Mouse (Mus musculus) forebrain, postnatal 0 days (tissue): ENCODE data around the gene Lrg1. TPM values are rescaled to one million over a fixed set of nuclear protein-coding genes. Genes with fewer than 3 reads are reported as not detected.
"Not testable (repeated sequence)": the region's sequence is repeated elsewhere in the genome, so short reads cannot be mapped to it uniquely, and the experiment has no call there.

ENCODE experiments used
- ATAC-seq: fragments of 200-750 bp; cut with Nextera tagmentation; 2 replicates; pipeline ENCODE4 v1.8.0; 2017; ENCODE audit warnings: mild to moderate bottlenecking, moderate library complexity
- DNase-seq: peaks from one replicate; pipeline ENCODE4 v3.0.0-alpha.2; 2015
- H3K27ac ChIP-seq: fragments of 300-500 bp; sonication (generic); 2 replicates; pipeline ENCODE4 v1.5.1; 2014; ENCODE audit warnings: low read depth, mild to moderate bottlenecking, antibody characterized with exemption, low read length, moderate library complexity, mixed read lengths
- H3K27me3 ChIP-seq: fragments of 300-500 bp; sonication (generic); 2 replicates; pipeline ENCODE4 v1.6.1; 2014; ENCODE audit warnings: mild to moderate bottlenecking, low read length, mixed read lengths; ENCODE audit not compliant: insufficient read depth
- H3K36me3 ChIP-seq: fragments of 300-500 bp; sonication (generic); 2 replicates; pipeline ENCODE4 v1.6.1; 2014; ENCODE audit warnings: mild to moderate bottlenecking, moderate library complexity; ENCODE audit not compliant: insufficient read depth
- H3K4me1 ChIP-seq: fragments of 300-500 bp; sonication (generic); 2 replicates; pipeline ENCODE4 v1.6.1; 2014; ENCODE audit warnings: antibody characterized with exemption; ENCODE audit not compliant: insufficient read depth
- H3K4me2 ChIP-seq: fragments of 300-500 bp; sonication (generic); 2 replicates; pipeline ENCODE4 v1.6.1; 2014; ENCODE audit warnings: low read depth, mild to moderate bottlenecking, moderate library complexity
- H3K4me3 ChIP-seq: fragments of 300-500 bp; sonication (generic); 2 replicates; pipeline ENCODE4 v1.5.1; 2014; ENCODE audit warnings: low read depth, low read length, mixed read lengths
- H3K9ac ChIP-seq: fragments of 300-500 bp; sonication (generic); 2 replicates; pipeline ENCODE4 v1.6.1; 2014; ENCODE audit warnings: mild to moderate bottlenecking
- H3K9me3 ChIP-seq: fragments of 300-500 bp; sonication (generic); 2 replicates; pipeline ENCODE4 v1.6.1; 2016; ENCODE audit warnings: low read length
- CTCF ChIP-seq: sonication (generic); IDR thresholded peaks from 2 replicates; pipeline ENCODE4 v1.5.1; 2016; ENCODE audit warnings: antibody characterized with exemption, control low read depth, low read depth
- WGBS: fragments of 180-500 bp; shearing (Covaris S2); extraction: QIAGEN DNeasy Blood & Tissue Kit; methylation state at CpG from one replicate; pipeline ENCODE4 v1.1.7; 2014; 5-methylcytosine and 5-hydroxymethylcytosine counted together
- polyA plus RNA-seq: library from polyadenylated mRNA; unstranded; fragments of >200 nt; fragmentation: Nextera tagmentation; extraction: Ambion mirVana; gene quantifications from 2 replicates; pipeline ENCODE4 v1.2.1, GENCODE M21; 2015
- total RNA-seq: library from RNA; depleted of rRNA; stranded (reverse); fragments of >200 nt; gene quantifications from 2 replicates; pipeline ENCODE4 v1.2.3, GENCODE M21; 2014

Gene Lrg1
- total and polyA plus RNA-seq, 2 experiments from 2014 or later, result 0.46 TPM; not detected in 1

GRCm38 (mm10) chr17:56092794-56093193 is 29.0 kb downstream of the Lrg1 start:
- Histone ChIP-seq H3K4me2 (no peak overlapping the region), H3K36me3 (peaks cover 44% of the 10 kb centered on the region), H3K27me3 (no peaks in the 10 kb centered on the region), H3K9ac (no peak overlapping the region), H3K4me1 (no peaks in the 10 kb centered on the region), H3K4me3 (no peak overlapping the region), H3K27ac (no peak overlapping the region), H3K9me3 (no peaks in the 10 kb centered on the region)
- TF ChIP-seq CTCF, result no peak
- no peak for DNase-seq
- no peak for ATAC-seq
- 95% methylated on average over 1 of the region's 1 CpGs for WGBS

- no peaks in the 10 kb centered on the region for H3K27me3 ChIP-seq
- TF ChIP-seq CTCF, result no peak
- H3K9me3 ChIP-seq, result no peaks in the 10 kb centered on the region
- peaks cover 39% of the 10 kb centered on the region for H3K36me3 ChIP-seq
- H3K27ac ChIP-seq, result no peak overlapping the region
- DNase-seq (no peak), ATAC-seq (no peak)
- H3K9ac ChIP-seq, result no peak overlapping the region
- 79% methylated on average over 1 of the region's 1 CpGs for WGBS
- no peak overlapping the region for H3K4me3 ChIP-seq
- H3K4me2 ChIP-seq, result no peak overlapping the region
- H3K4me1 ChIP-seq, result no peaks in the 10 kb centered on the region
Observed at GRCm38 (mm10) chr17:56092312-56092711, 29.5 kb downstream of the Lrg1 start.

- peak overlapping the region; percentile 96 for H3K4me2 ChIP-seq
- H3K27me3 ChIP-seq, result no peaks in the 10 kb centered on the region
- 0 out of 2 replicates have a peak overlapping the region, but pooled peaks have one; percentile 40 for H3K27ac ChIP-seq
- peak; percentile 66 for ATAC-seq
- H3K9ac ChIP-seq, result peak overlapping the region; percentile 71
- 7% methylated on average over 8 of the region's 8 CpGs for WGBS
- no peaks in the 10 kb centered on the region for H3K9me3 ChIP-seq
- peak; percentile 26 for TF ChIP-seq CTCF
- peaks cover 11% of the 10 kb centered on the region for H3K4me1 ChIP-seq
- peak overlapping the region; percentile 99 for H3K4me3 ChIP-seq
- peaks cover 18% of the 10 kb centered on the region; the same call in 1 of the 2 replicates for H3K36me3 ChIP-seq
- peak; percentile 81 for DNase-seq
Observed at GRCm38 (mm10) chr17:56080781-56081585, 40.8 kb downstream of the Lrg1 start.

GRCm38 (mm10) chr17:56079921-56080320 is 41.9 kb downstream of the Lrg1 start:
- no peaks in the 10 kb centered on the region for H3K9me3 ChIP-seq
- peaks cover 11% of the 10 kb centered on the region for H3K4me1 ChIP-seq
- peaks cover 18% of the 10 kb centered on the region; the same call in 1 of the 2 replicates for H3K36me3 ChIP-seq
- peak overlapping the region; percentile 75; the same call in 1 of the 2 replicates for H3K27ac ChIP-seq
- WGBS, result 3% methylated on average over 11 of the region's 11 CpGs
- peak overlapping the region; percentile 96 for H3K4me2 ChIP-seq
- DNase-seq (no peak), ATAC-seq (no peak)
- H3K9ac ChIP-seq, result peak overlapping the region; percentile 71
- no peaks in the 10 kb centered on the region for H3K27me3 ChIP-seq
- no peak for TF ChIP-seq CTCF
- H3K4me3 ChIP-seq, result peak overlapping the region; percentile 99

GRCm38 (mm10) chr17:56078880-56079795 is 42.7 kb downstream of the Lrg1 start, which contains the start of gene Hdgfl2:
Gene Hdgfl2, plus strand, starts transcription at chr17:56079634.
- Histone ChIP-seq H3K27ac (peak within 1 kb of the TSS; percentile 75), H3K36me3 (peaks cover 12% of the 10 kb centered on the region; the same call in 1 of the 2 replicates), H3K4me3 (peak within 1 kb of the TSS; percentile 99), H3K27me3 (no peaks in the 10 kb centered on the region), H3K4me2 (peak within 1 kb of the TSS; percentile 96), H3K4me1 (peaks cover 14% of the 10 kb centered on the region), H3K9me3 (no peaks in the 10 kb centered on the region), H3K9ac (peak within 1 kb of the TSS; percentile 71)
- ATAC-seq, result peak; percentile 91
- 1% methylated on average over 58 of the region's 61 CpGs for WGBS
- no peak for TF ChIP-seq CTCF
- peak; percentile 99 for DNase-seq

- not testable (repeated sequence) for H3K4me3 ChIP-seq, H3K9ac ChIP-seq, H3K27me3 ChIP-seq, H3K27ac ChIP-seq, H3K9me3 ChIP-seq, DNase-seq, H3K36me3 ChIP-seq, ATAC-seq
- 67% methylated on average over 9 of the region's 9 CpGs for WGBS
- Histone ChIP-seq H3K4me2 (0 out of 2 replicates have a peak overlapping the region, but pooled peaks have one; percentile 96), H3K4me1 (peaks cover 18% of the 10 kb centered on the region)
Observed at GRCm38 (mm10) chr17:56078361-56078760, 43.4 kb downstream of the Lrg1 start.
